Mouse (Mus musculus): ENCODE results near the gene Rrh. TPM values are rescaled to one million over a fixed set of nuclear protein-coding genes. Genes with fewer than 3 reads are reported as not detected.

Gene Rrh
- total and polyA plus RNA-seq, 2 experiments from 2014 or later: 0.11 TPM; not detected in 1

DNA sequence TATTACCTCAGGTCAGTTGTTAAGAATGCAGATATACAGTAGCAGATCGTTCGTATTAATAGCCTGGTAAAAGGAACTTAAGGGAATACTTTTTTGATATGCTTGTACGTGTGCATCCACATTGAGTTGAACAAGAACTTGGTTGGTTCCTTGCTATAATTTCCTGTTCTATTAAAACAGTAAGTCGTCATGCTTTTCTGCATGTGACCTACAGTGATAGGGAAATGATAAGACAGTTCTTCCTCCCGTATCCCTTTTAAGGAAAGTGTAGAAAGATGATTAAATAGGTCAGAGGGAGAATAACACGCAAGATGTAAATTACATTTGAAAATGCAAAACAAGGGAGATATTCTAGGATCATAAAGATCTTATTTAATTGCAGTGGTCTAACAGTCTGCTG, 14.6 kb upstream of the Rrh start:
- Histone ChIP-seq H3K36me3 (replicated peaks; ENCODE audit: control insufficient read depth, insufficient read depth, low read length) (no peaks in the 10 kb centered on the region), H3K9ac (replicated peaks; ENCODE audit: low read depth, low read length) (no peak overlapping the region), H3K4me1 (ENCODE audit: control insufficient read depth, insufficient read depth) (no peaks in the 10 kb centered on the region), H3K9me3 (replicated peaks; ENCODE audit: control insufficient read depth, low read length) (no peaks in the 10 kb centered on the region), H3K4me2 (ENCODE audit: low read depth, low read length) (no peak overlapping the region), H3K4me3 (ENCODE audit: low read depth, low read length) (no peak overlapping the region), H3K27ac (ENCODE audit: low read depth) (no peak overlapping the region), H3K27me3 (ENCODE audit: control insufficient read depth, insufficient read depth, low read length) (no peaks in the 10 kb centered on the region)
- TF ChIP-seq EP300 (IDR thresholded peaks at IDR 0.05; ENCODE audit: low read depth) (no peak), CTCF (IDR thresholded peaks at IDR 0.05; ENCODE audit: low read depth) (no peak)
- DNase-seq (ENCODE audit: low spot score) (no peak), ATAC-seq (ENCODE audit: insufficient read depth, low read depth) (no peak)
- 65% methylated on average over 6 of the region's 6 CpGs for WGBS

DNA sequence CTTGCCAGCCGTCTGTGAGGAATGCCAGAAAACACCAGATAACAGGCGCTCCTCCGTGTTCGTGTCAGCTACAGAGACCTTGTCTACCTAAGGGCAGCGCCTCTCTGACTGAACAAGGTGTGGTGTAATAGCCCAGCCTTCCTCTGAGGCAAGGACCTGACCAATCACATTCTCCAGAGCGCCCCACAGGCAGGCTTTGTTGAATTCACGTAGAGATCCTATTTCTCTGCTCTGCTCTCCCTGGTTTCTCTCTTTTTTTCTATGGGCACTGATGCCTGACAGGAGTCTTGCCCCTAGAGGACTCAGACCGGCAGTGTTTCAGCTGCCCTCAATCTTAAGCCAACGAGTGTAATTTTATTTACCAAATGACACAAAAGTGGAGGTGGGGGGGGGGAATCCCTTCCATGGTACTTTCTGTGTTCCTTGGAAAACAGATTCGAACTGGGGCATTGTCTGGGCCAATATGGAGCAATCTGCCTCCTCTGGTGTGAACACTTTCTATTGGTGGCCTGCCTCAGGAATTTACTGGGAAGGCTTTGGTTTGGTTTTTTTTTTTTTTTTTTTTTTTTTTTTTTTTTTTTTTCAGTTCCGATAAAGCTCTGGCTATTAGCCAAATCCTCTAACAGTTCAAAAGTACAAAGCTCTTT, 13.8 kb upstream of the Rrh start:
- 14% methylated on average over 11 of the region's 11 CpGs for WGBS
- H3K27me3 ChIP-seq (ENCODE audit: control insufficient read depth, insufficient read depth, low read length): no peaks in the 10 kb centered on the region
- peak overlapping the region; percentile 12; the same call in 1 of the 2 replicates for H3K27ac ChIP-seq (ENCODE audit: low read depth)
- no peaks in the 10 kb centered on the region for H3K9me3 ChIP-seq (replicated peaks; ENCODE audit: control insufficient read depth, low read length)
- peak overlapping the region; percentile 36 for H3K4me2 ChIP-seq (ENCODE audit: low read depth, low read length)
- no peaks in the 10 kb centered on the region for H3K36me3 ChIP-seq (replicated peaks; ENCODE audit: control insufficient read depth, insufficient read depth, low read length)
- no peak for TF ChIP-seq EP300 (IDR thresholded peaks at IDR 0.05; ENCODE audit: low read depth)
- TF ChIP-seq CTCF (IDR thresholded peaks at IDR 0.05; ENCODE audit: low read depth): no peak
- 0 out of 2 replicates have a peak, but pooled peaks cover 4% of the 10 kb centered on the region for H3K4me1 ChIP-seq (ENCODE audit: control insufficient read depth, insufficient read depth)
- ATAC-seq (ENCODE audit: insufficient read depth, low read depth) (no peak), DNase-seq (ENCODE audit: low spot score) (peak; percentile 13)
- no peak overlapping the region for H3K4me3 ChIP-seq (ENCODE audit: low read depth, low read length)
- no peak overlapping the region for H3K9ac ChIP-seq (replicated peaks; ENCODE audit: low read depth, low read length)

DNA sequence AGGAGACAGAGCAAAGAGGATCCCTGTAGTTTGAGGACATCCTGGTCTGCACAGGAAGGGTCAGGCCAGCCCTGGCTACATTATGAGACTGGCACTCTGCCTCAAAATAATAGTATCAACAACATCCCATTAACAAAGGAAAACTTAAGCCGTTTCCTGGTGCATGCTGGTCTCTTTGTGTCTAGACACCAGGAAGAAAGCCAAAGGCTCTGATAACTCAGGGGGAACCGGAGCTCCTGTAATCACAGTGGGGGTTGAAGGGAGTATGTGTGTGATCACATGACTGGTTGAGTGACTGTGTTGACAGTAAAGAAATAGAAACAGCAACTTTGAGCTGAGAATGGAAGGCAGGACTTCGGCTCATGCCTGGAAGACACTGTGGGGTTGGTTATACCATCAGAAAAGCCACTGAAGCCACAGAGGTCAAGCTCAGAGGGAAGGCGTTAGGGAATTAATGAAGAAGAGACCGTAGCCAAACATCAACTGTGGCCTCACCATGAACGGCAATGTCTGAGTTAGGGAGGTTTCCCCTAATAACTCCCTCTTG, 13.1 kb upstream of the Rrh start, which contains the start of gene Cfi:
TSS of gene Cfi (plus strand) at position 497 of the 547 bp plus-strand sequence.
- H3K36me3 ChIP-seq (replicated peaks; ENCODE audit: control insufficient read depth, insufficient read depth, low read length): no peaks in the 10 kb centered on the region
- H3K9ac ChIP-seq (replicated peaks; ENCODE audit: low read depth, low read length): no peak within 1 kb of the TSS
- H3K4me2 ChIP-seq (ENCODE audit: low read depth, low read length): peak within 1 kb of the TSS; percentile 36
- H3K4me3 ChIP-seq (ENCODE audit: low read depth, low read length): no peak within 1 kb of the TSS
- H3K4me1 ChIP-seq (ENCODE audit: control insufficient read depth, insufficient read depth): 0 out of 2 replicates have a peak, but pooled peaks cover 4% of the 10 kb centered on the region
- H3K9me3 ChIP-seq (replicated peaks; ENCODE audit: control insufficient read depth, low read length): no peaks in the 10 kb centered on the region
- TF ChIP-seq CTCF (IDR thresholded peaks at IDR 0.05; ENCODE audit: low read depth): no peak
- no peak for TF ChIP-seq EP300 (IDR thresholded peaks at IDR 0.05; ENCODE audit: low read depth)
- peak within 1 kb of the TSS; percentile 12 for H3K27ac ChIP-seq (ENCODE audit: low read depth)
- WGBS: 37% methylated on average over 6 of the region's 6 CpGs
- ATAC-seq (ENCODE audit: insufficient read depth, low read depth) (0 out of 2 replicates have a peak, but pooled peaks have one; percentile 17), DNase-seq (ENCODE audit: low spot score) (peak; percentile 54)
- no peaks in the 10 kb centered on the region for H3K27me3 ChIP-seq (ENCODE audit: control insufficient read depth, insufficient read depth, low read length)

- no peaks in the 10 kb centered on the region for H3K27me3 ChIP-seq (ENCODE audit: control insufficient read depth, insufficient read depth, low read length)
- peak; percentile 90 for ATAC-seq (ENCODE audit: insufficient read depth, low read depth)
- DNase-seq (ENCODE audit: low spot score): peak; percentile 93
- peak within 1 kb of the TSS; percentile 74 for H3K4me3 ChIP-seq (ENCODE audit: low read depth, low read length)
- H3K36me3 ChIP-seq (replicated peaks; ENCODE audit: control insufficient read depth, insufficient read depth, low read length): peaks cover 18% of the 10 kb centered on the region; the same call in 1 of the 2 replicates
- peak within 1 kb of the TSS; percentile 86 for H3K4me2 ChIP-seq (ENCODE audit: low read depth, low read length)
- H3K9me3 ChIP-seq (replicated peaks; ENCODE audit: control insufficient read depth, low read length): no peaks in the 10 kb centered on the region
- peak within 1 kb of the TSS; percentile 70 for H3K9ac ChIP-seq (replicated peaks; ENCODE audit: low read depth, low read length)
- peak within 1 kb of the TSS; percentile 69 for H3K27ac ChIP-seq (ENCODE audit: low read depth)
- no peak for TF ChIP-seq CTCF (IDR thresholded peaks at IDR 0.05; ENCODE audit: low read depth)
- peak; percentile 87 for TF ChIP-seq EP300 (IDR thresholded peaks at IDR 0.05; ENCODE audit: low read depth)
- WGBS: under 1% methylated on average over 60 of the region's 60 CpGs
- H3K4me1 ChIP-seq (ENCODE audit: control insufficient read depth, insufficient read depth): peaks cover 15% of the 10 kb centered on the region
Observed at GRCm38 (mm10) chr3:129831035-129831568, 8.7 kb upstream of the Rrh start, which contains the start of gene Gar1. TSS of gene Gar1 (minus strand) at chr3:129831396.

DNA sequence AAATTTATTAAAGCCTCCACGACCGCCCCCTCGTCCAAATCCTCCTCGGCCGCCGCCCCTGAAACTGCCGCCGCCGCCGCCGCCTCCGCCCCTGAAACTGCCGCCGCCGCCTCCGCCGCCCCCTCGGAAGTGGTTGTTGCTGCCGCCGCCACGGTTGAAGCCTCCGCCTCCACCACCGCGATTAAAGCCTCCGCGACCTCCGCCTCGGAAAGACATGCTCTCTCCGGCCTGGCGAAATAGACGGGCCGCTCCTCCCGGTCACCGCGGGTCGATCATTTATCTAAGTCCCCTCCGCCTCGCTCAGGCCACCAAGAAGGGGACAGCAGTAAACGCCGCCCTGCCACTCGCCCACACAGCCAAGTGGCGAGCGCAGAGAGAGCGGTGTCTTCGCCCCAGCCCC, 8.2 kb upstream of the Rrh start:
- DNase-seq (ENCODE audit: low spot score): no peak
- under 1% methylated on average over 44 of the region's 45 CpGs for WGBS
- no peaks in the 10 kb centered on the region for H3K27me3 ChIP-seq (ENCODE audit: control insufficient read depth, insufficient read depth, low read length)

More for the DNA sequence above, 8.2 kb upstream of the Rrh start:
- H3K9me3 ChIP-seq (replicated peaks; ENCODE audit: control insufficient read depth, low read length): no peaks in the 10 kb centered on the region
- peak overlapping the region; percentile 70 for H3K9ac ChIP-seq (replicated peaks; ENCODE audit: low read depth, low read length)
- H3K4me2 ChIP-seq (ENCODE audit: low read depth, low read length): peak overlapping the region; percentile 83
- H3K27ac ChIP-seq (ENCODE audit: low read depth): peak overlapping the region; percentile 69
- TF ChIP-seq EP300 (IDR thresholded peaks at IDR 0.05; ENCODE audit: low read depth): no peak
- no peak for TF ChIP-seq CTCF (IDR thresholded peaks at IDR 0.05; ENCODE audit: low read depth)
- peak overlapping the region; percentile 74 for H3K4me3 ChIP-seq (ENCODE audit: low read depth, low read length)
- H3K4me1 ChIP-seq (ENCODE audit: control insufficient read depth, insufficient read depth): peaks cover 15% of the 10 kb centered on the region
- peaks cover 23% of the 10 kb centered on the region; the same call in 1 of the 2 replicates for H3K36me3 ChIP-seq (replicated peaks; ENCODE audit: control insufficient read depth, insufficient read depth, low read length)
- peak; percentile 6; the same call in 1 of the 2 replicates for ATAC-seq (ENCODE audit: insufficient read depth, low read depth)

All from heart, postnatal 0 days (tissue).